Mouse (Mus musculus): ENCODE measurements around the gene Gnaq. TPM values are rescaled to one million over a fixed set of nuclear protein-coding genes. Genes with fewer than 3 reads are reported as not detected.

Gnaq gene
- polyA plus RNA-seq, 1 experiment, result 96.5 TPM

GRCm38 (mm10) chr19:16287971-16288370 is 155.3 kb downstream of the Gnaq start:
- TF ChIP-seq CTCF (IDR thresholded peaks at IDR 0.05; ENCODE audit: low read depth, low read length) (no peak), POLR2A (IDR thresholded peaks at IDR 0.05; ENCODE audit: borderline replicate concordance, low read depth, low read length) (no peak)
- peaks cover 23% of the 10 kb centered on the region for H3K4me1 ChIP-seq (ENCODE audit: control insufficient read depth, insufficient read depth, low read length)
- no peak overlapping the region for H3K27ac ChIP-seq (ENCODE audit: insufficient read depth, low read depth, low read length)
- H3K4me3 ChIP-seq (ENCODE audit: insufficient read depth, low read length), result no peak overlapping the region

- Histone ChIP-seq H3K4me1 (ENCODE audit: control insufficient read depth, insufficient read depth, low read length) (peaks cover 10% of the 10 kb centered on the region), H3K4me3 (ENCODE audit: insufficient read depth, low read length) (no peak overlapping the region), H3K27ac (ENCODE audit: insufficient read depth, low read depth, low read length) (no peak overlapping the region)
- TF ChIP-seq POLR2A (IDR thresholded peaks at IDR 0.05; ENCODE audit: borderline replicate concordance, low read depth, low read length) (no peak), CTCF (IDR thresholded peaks at IDR 0.05; ENCODE audit: low read depth, low read length) (no peak)
Observed at GRCm38 (mm10) chr19:16291088-16291487, 158.5 kb downstream of the Gnaq start.

- Histone ChIP-seq H3K27ac (ENCODE audit: insufficient read depth, low read depth, low read length) (no peak overlapping the region), H3K4me3 (ENCODE audit: insufficient read depth, low read length) (no peak overlapping the region), H3K4me1 (ENCODE audit: control insufficient read depth, insufficient read depth, low read length) (peaks cover 6% of the 10 kb centered on the region; the same call in 1 of the 2 replicates)
- TF ChIP-seq POLR2A (IDR thresholded peaks at IDR 0.05; ENCODE audit: borderline replicate concordance, low read depth, low read length), result no peak
- no peak for TF ChIP-seq CTCF (IDR thresholded peaks at IDR 0.05; ENCODE audit: low read depth, low read length)
Observed at GRCm38 (mm10) chr19:16292056-16292608, 159.5 kb downstream of the Gnaq start.

GRCm38 (mm10) chr19:16292978-16293377 is 160.3 kb downstream of the Gnaq start:
- no peak overlapping the region for H3K4me3 ChIP-seq (ENCODE audit: insufficient read depth, low read length)
- TF ChIP-seq POLR2A (IDR thresholded peaks at IDR 0.05; ENCODE audit: borderline replicate concordance, low read depth, low read length) (no peak), CTCF (IDR thresholded peaks at IDR 0.05; ENCODE audit: low read depth, low read length) (no peak)
- H3K4me1 ChIP-seq (ENCODE audit: control insufficient read depth, insufficient read depth, low read length), result peaks cover 6% of the 10 kb centered on the region; the same call in 1 of the 2 replicates
- no peak overlapping the region for H3K27ac ChIP-seq (ENCODE audit: insufficient read depth, low read depth, low read length)

GRCm38 (mm10) chr19:16300413-16300812 is 167.8 kb downstream of the Gnaq start:
- H3K27ac ChIP-seq (ENCODE audit: insufficient read depth, low read depth, low read length), result no peak overlapping the region
- no peak overlapping the region for H3K4me3 ChIP-seq (ENCODE audit: insufficient read depth, low read length)
- H3K4me1 ChIP-seq (ENCODE audit: control insufficient read depth, insufficient read depth, low read length), result peaks cover 8% of the 10 kb centered on the region
- TF ChIP-seq CTCF (IDR thresholded peaks at IDR 0.05; ENCODE audit: low read depth, low read length) (no peak), POLR2A (IDR thresholded peaks at IDR 0.05; ENCODE audit: borderline replicate concordance, low read depth, low read length) (no peak)

- Histone ChIP-seq H3K4me1 (ENCODE audit: control insufficient read depth, insufficient read depth, low read length) (peaks cover 8% of the 10 kb centered on the region), H3K4me3 (ENCODE audit: insufficient read depth, low read length) (no peak overlapping the region), H3K27ac (ENCODE audit: insufficient read depth, low read depth, low read length) (no peak overlapping the region)
- no peak for TF ChIP-seq CTCF (IDR thresholded peaks at IDR 0.05; ENCODE audit: low read depth, low read length)
- no peak for TF ChIP-seq POLR2A (IDR thresholded peaks at IDR 0.05; ENCODE audit: borderline replicate concordance, low read depth, low read length)
Observed at GRCm38 (mm10) chr19:16301336-16301735, 168.7 kb downstream of the Gnaq start.

- no peak overlapping the region for H3K27ac ChIP-seq (ENCODE audit: insufficient read depth, low read depth, low read length)
- TF ChIP-seq POLR2A (IDR thresholded peaks at IDR 0.05; ENCODE audit: borderline replicate concordance, low read depth, low read length) (no peak), CTCF (IDR thresholded peaks at IDR 0.05; ENCODE audit: low read depth, low read length) (no peak)
- H3K4me1 ChIP-seq (ENCODE audit: control insufficient read depth, insufficient read depth, low read length), result no peaks in the 10 kb centered on the region
- H3K4me3 ChIP-seq (ENCODE audit: insufficient read depth, low read length), result no peak overlapping the region
Observed at GRCm38 (mm10) chr19:16309031-16309430, 176.4 kb downstream of the Gnaq start.

- H3K4me3 ChIP-seq (ENCODE audit: insufficient read depth, low read length), result no peak overlapping the region
- H3K4me1 ChIP-seq (ENCODE audit: control insufficient read depth, insufficient read depth, low read length), result peaks cover 7% of the 10 kb centered on the region; the same call in 1 of the 2 replicates
- no peak for TF ChIP-seq CTCF (IDR thresholded peaks at IDR 0.05; ENCODE audit: low read depth, low read length)
- no peak for TF ChIP-seq POLR2A (IDR thresholded peaks at IDR 0.05; ENCODE audit: borderline replicate concordance, low read depth, low read length)
- no peak overlapping the region for H3K27ac ChIP-seq (ENCODE audit: insufficient read depth, low read depth, low read length)
Observed at GRCm38 (mm10) chr19:16314295-16314821, 181.7 kb downstream of the Gnaq start.

- no peak overlapping the region for H3K4me3 ChIP-seq (ENCODE audit: insufficient read depth, low read length)
- H3K4me1 ChIP-seq (ENCODE audit: control insufficient read depth, insufficient read depth, low read length), result peaks cover 7% of the 10 kb centered on the region; the same call in 1 of the 2 replicates
- no peak for TF ChIP-seq CTCF (IDR thresholded peaks at IDR 0.05; ENCODE audit: low read depth, low read length)
- TF ChIP-seq POLR2A (IDR thresholded peaks at IDR 0.05; ENCODE audit: borderline replicate concordance, low read depth, low read length), result no peak
- H3K27ac ChIP-seq (ENCODE audit: insufficient read depth, low read depth, low read length), result no peak overlapping the region
Observed at GRCm38 (mm10) chr19:16315525-16315924, 182.9 kb downstream of the Gnaq start.

- no peak overlapping the region for H3K27ac ChIP-seq (ENCODE audit: insufficient read depth, low read depth, low read length)
- H3K4me1 ChIP-seq (ENCODE audit: control insufficient read depth, insufficient read depth, low read length), result peaks cover 15% of the 10 kb centered on the region
- TF ChIP-seq CTCF (IDR thresholded peaks at IDR 0.05; ENCODE audit: low read depth, low read length) (no peak), POLR2A (IDR thresholded peaks at IDR 0.05; ENCODE audit: borderline replicate concordance, low read depth, low read length) (no peak)
- no peak overlapping the region for H3K4me3 ChIP-seq (ENCODE audit: insufficient read depth, low read length)
Observed at GRCm38 (mm10) chr19:16318128-16318811, 185.6 kb downstream of the Gnaq start.

Measured in bone marrow macrophage, adult 2 months (primary cell).